Mouse (Mus musculus) lung, adult 2 months (tissue): Measurements from ENCODE around the gene Siglec1. TPM values are rescaled to one million over a fixed set of nuclear protein-coding genes. Genes with fewer than 3 reads are reported as not detected.
A peak's percentile ranks its signal among the peaks of the same experiment; 100 is the strongest.

ENCODE experiments used
- DNase-seq: peaks from one replicate; pipeline ENCODE4 v3.0.0; 2022
- H3K4me1 ChIP-seq: fragments of 200-500 bp; 2 replicates; pipeline ENCODE4 v1.6.1; 2011; ENCODE audit warnings: low read length; ENCODE audit not compliant: control insufficient read depth, insufficient read depth
- H3K4me3 ChIP-seq: fragments of 200-500 bp; replicated peaks from 2 replicates; pipeline ENCODE3; 2011; ENCODE audit warnings: low read depth, mild to moderate bottlenecking, control low read depth, low read length; ENCODE audit errors: extremely low read depth
- CTCF ChIP-seq: fragments of 200-500 bp; IDR thresholded peaks from 2 replicates; pipeline ENCODE4 v1.5.1; 2011; ENCODE audit warnings: mild to moderate bottlenecking, low read length, control low read depth; ENCODE audit not compliant: insufficient read depth
- POLR2A ChIP-seq: fragments of 200-500 bp; IDR thresholded peaks from 2 replicates; pipeline ENCODE4 v1.6.1; 2011; ENCODE audit warnings: low read depth, mild to moderate bottlenecking, control low read depth, low read length, borderline replicate concordance; ENCODE audit errors: extremely low read depth
- WGBS: fragments of 180-500 bp; shearing (Covaris S2); methylation state at CpG from one replicate; pipeline ENCODE4 v1.1.7; 2018; 5-methylcytosine and 5-hydroxymethylcytosine counted together
- polyA plus RNA-seq: library from polyadenylated mRNA; depleted of rRNA; stranded (reverse); fragments of >200 nt; gene quantifications from 2 replicates; pipeline ENCODE4 v1.2.3, GENCODE M21; 2012

Siglec1 gene
- polyA plus RNA-seq, 1 experiment: 14.7 TPM

GRCm38 (mm10) chr2:131072536-131072935 is 14.0 kb downstream of the Siglec1 start:
- DNase-seq: no peak
- WGBS: 88% methylated on average over 10 of the region's 10 CpGs
- TF ChIP-seq POLR2A (no peak), CTCF (no peak)
- Histone ChIP-seq H3K4me3 (no peak overlapping the region), H3K4me1 (no peaks in the 10 kb centered on the region)

DNA sequence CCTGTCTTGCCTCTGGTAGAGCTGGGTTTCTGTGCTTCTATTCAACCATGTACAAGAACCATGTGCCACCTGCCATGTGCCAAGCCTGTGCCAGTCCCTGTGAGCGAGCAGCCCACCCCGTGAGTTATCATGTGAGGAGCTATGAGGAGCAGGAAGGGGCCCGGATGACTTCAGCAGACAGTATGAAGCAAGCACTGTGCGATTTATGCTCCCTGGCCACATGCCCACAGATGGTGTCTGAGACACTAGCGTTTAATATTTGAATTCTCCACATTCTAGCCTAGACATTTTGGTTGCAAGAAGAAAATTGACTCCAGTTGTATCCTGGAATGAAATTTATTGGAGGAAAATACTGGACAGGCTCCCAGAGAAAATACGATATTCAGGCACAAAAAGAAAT is 19.1 kb downstream of the Siglec1 start:
- Histone ChIP-seq H3K4me1 (no peaks in the 10 kb centered on the region), H3K4me3 (no peak overlapping the region)
- TF ChIP-seq CTCF: no peak
- no peak for TF ChIP-seq POLR2A
- 50% methylated on average over 6 of the region's 6 CpGs for WGBS
- DNase-seq: no peak

DNA sequence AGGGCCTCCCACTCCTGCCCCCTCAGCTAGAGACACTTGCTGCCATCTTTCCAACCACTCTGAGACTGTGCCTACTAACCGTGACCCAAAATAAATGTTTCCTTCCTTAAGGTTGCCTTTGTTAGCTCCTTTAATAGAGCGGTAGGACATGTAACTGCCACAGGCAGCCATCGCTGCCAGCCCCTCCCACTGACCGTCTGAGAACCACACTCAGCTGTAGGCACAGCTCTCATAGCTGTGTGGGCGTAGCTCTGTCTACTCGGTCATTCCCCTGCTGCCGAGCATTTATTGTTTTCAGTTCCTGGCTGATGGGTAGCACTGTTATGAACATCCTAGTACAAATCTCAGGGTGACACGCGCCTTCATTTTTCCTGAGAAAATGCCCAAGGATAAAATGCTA is 20.2 kb downstream of the Siglec1 start:
- H3K4me3 ChIP-seq: no peak overlapping the region
- no peak for DNase-seq
- H3K4me1 ChIP-seq: no peaks in the 10 kb centered on the region
- WGBS: 59% methylated on average over 9 of the region's 9 CpGs
- TF ChIP-seq POLR2A (no peak), CTCF (no peak)

DNA sequence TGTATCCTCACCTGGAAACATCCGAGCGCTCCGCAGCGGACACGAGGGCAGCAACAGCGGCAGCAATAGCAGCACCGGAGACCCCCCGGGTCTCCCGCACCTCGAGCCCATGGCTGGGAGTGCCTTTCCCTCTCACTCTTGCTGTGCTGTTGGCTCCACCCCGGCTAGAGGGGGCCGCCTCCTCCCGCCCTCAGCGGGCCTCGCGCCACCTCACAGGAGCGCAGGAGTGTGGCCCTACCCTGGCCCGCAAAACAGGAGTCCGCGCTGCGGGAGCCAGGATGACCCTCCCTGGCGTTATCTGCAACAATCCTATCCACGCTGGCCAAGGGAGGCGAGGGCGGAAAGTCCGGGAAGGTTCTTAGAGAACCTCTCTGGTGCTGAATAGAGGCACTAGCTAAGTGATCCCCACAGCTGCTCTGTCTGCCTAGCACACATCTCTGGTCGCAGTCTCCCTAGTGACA is 23.1 kb downstream of the Siglec1 start, which contains the start of gene Adam33:
Gene Adam33, minus strand, starts transcription at position 411 of the 461 bp plus-strand sequence.
- 5% methylated on average over 22 of the region's 27 CpGs for WGBS
- no peak for TF ChIP-seq POLR2A
- no peak for TF ChIP-seq CTCF
- no peak for DNase-seq
- H3K4me3 ChIP-seq: peak within 1 kb of the TSS; percentile 25
- no peaks in the 10 kb centered on the region; the same call in 1 of the 2 replicates for H3K4me1 ChIP-seq

GRCm38 (mm10) chr2:131061607-131062006 is 25.0 kb downstream of the Siglec1 start:
- WGBS: 54% methylated on average over 5 of the region's 5 CpGs
- no peak for DNase-seq
- Histone ChIP-seq H3K4me3 (no peak overlapping the region), H3K4me1 (no peaks in the 10 kb centered on the region; the same call in 1 of the 2 replicates)
- no peak for TF ChIP-seq CTCF
- TF ChIP-seq POLR2A: no peak

DNA sequence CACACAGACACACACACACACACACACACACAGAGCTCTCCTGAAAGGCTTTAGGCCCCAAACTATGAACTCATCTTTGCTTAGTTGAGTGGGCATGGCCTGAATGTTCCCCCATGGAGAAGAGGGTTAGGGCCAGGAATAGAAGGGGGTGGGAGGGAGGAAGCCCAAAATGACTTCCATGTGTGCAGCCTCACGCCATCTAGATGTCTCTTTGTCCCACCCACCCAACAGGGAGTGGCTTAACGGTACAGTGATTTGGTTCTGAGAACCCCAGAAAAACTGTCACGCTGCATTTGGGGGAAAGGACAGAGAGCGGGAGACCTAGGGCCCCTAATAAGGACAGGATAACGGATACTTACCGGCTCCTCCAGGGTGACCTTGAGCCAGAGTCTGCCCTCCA is 25.8 kb downstream of the Siglec1 start:
- Histone ChIP-seq H3K4me3 (no peak overlapping the region), H3K4me1 (no peaks in the 10 kb centered on the region; the same call in 1 of the 2 replicates)
- no peak for DNase-seq
- WGBS: 71% methylated on average over 6 of the region's 6 CpGs
- TF ChIP-seq POLR2A: no peak
- TF ChIP-seq CTCF: no peak

GRCm38 (mm10) chr2:131059781-131060540 is 26.6 kb downstream of the Siglec1 start:
- TF ChIP-seq POLR2A: no peak
- TF ChIP-seq CTCF: no peak
- Histone ChIP-seq H3K4me3 (no peak overlapping the region), H3K4me1 (peaks cover 3% of the 10 kb centered on the region)
- no peak for DNase-seq
- 66% methylated on average over 9 of the region's 9 CpGs for WGBS

DNA sequence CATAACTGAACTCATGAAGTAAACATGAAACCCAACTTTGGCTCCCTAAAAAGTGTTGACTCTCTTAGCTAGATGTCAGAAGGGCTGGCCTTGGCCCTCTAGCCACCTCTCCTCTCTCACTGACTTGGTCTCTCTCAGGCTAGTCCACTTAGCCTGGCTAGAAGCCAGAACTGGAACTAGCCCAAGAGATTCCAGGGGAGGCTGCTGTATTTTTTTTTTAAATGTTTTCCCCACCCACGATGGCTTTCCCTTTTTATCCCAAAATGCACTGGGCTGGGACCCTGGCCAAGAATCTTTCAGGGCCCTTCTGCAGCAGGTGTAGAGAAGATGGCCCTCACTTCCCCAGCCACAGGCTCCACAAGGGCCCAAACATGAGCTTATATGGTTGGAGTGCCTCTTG is 27.2 kb downstream of the Siglec1 start:
- peaks cover 3% of the 10 kb centered on the region for H3K4me1 ChIP-seq
- TF ChIP-seq CTCF: no peak
- peak; percentile 33 for DNase-seq
- 15% methylated on average over 1 of the region's 1 CpGs for WGBS
- H3K4me3 ChIP-seq: no peak overlapping the region

GRCm38 (mm10) chr2:131058672-131059071 is 27.9 kb downstream of the Siglec1 start:
- no peak for DNase-seq
- TF ChIP-seq CTCF: no peak
- no peak for TF ChIP-seq POLR2A
- Histone ChIP-seq H3K4me3 (no peak overlapping the region), H3K4me1 (peaks cover 9% of the 10 kb centered on the region)
- WGBS: 90% methylated on average over 8 of the region's 8 CpGs

GRCm38 (mm10) chr2:131056191-131056590 is 30.4 kb downstream of the Siglec1 start:
- Histone ChIP-seq H3K4me3 (no peak overlapping the region), H3K4me1 (peaks cover 9% of the 10 kb centered on the region)
- TF ChIP-seq CTCF: peak; percentile 57
- no peak for TF ChIP-seq POLR2A
- WGBS: 8% methylated on average over 10 of the region's 10 CpGs
- DNase-seq: no peak

- TF ChIP-seq CTCF: peak; percentile 81
- no peak for TF ChIP-seq POLR2A
- WGBS: 11% methylated on average over 10 of the region's 10 CpGs
- H3K4me1 ChIP-seq: peaks cover 9% of the 10 kb centered on the region
- DNase-seq: peak; percentile 42
- H3K4me3 ChIP-seq: no peak overlapping the region
Measured at GRCm38 (mm10) chr2:131055631-131056030, 30.9 kb downstream of the Siglec1 start.
